Mouse (Mus musculus) testis, adult 2 months (tissue): ENCODE measurements around the gene E2f2. TPM values are rescaled to one million over a fixed set of nuclear protein-coding genes. Genes with fewer than 3 reads are reported as not detected.
A peak's percentile ranks its signal among the peaks of the same experiment; 100 is the strongest.

Experiments used
- H3K27ac ChIP-seq: fragments of 200-500 bp; 2 replicates; pipeline ENCODE4 v1.5.1; 2012; ENCODE audit warnings: low read depth, low read length; ENCODE audit not compliant: control insufficient read depth, insufficient read depth
- H3K27me3 ChIP-seq: fragments of 200-500 bp; 2 replicates; pipeline ENCODE4 v1.6.1; 2012; ENCODE audit warnings: mild to moderate bottlenecking, low read length, moderate library complexity; ENCODE audit not compliant: control insufficient read depth, insufficient read depth
- H3K36me3 ChIP-seq: fragments of 200-500 bp; 2 replicates; pipeline ENCODE4 v1.6.1; 2012; ENCODE audit warnings: mild to moderate bottlenecking, low read length; ENCODE audit not compliant: control insufficient read depth, insufficient read depth
- H3K4me1 ChIP-seq: fragments of 200-500 bp; 2 replicates; pipeline ENCODE4 v1.6.1; 2012; ENCODE audit warnings: low read length; ENCODE audit not compliant: control insufficient read depth, insufficient read depth
- H3K4me3 ChIP-seq: fragments of 200-500 bp; 2 replicates; pipeline ENCODE4 v1.5.1; 2012; ENCODE audit warnings: low read depth, mild to moderate bottlenecking, low read length, moderate library complexity, mixed read lengths; ENCODE audit not compliant: control insufficient read depth
- CTCF ChIP-seq: fragments of 200-500 bp; IDR thresholded peaks from 2 replicates; pipeline ENCODE4 v1.5.1; 2012; ENCODE audit warnings: low read depth, mild to moderate bottlenecking, inconsistent platforms, low read length, moderate library complexity; ENCODE audit not compliant: control insufficient read depth, insufficient read depth, insufficient replicate concordance
- POLR2A ChIP-seq: fragments of 200-500 bp; IDR thresholded peaks from 2 replicates; pipeline ENCODE4 v1.6.1; 2012; ENCODE audit warnings: low read depth, mild to moderate bottlenecking, inconsistent platforms, low read length, moderate library complexity; ENCODE audit not compliant: control insufficient read depth
- polyA plus RNA-seq: library from polyadenylated mRNA; depleted of rRNA; stranded (reverse); fragments of >200 nt; gene quantifications from 2 replicates; pipeline ENCODE4 v1.2.3, GENCODE M21; 2012

Gene E2f2
- polyA plus RNA-seq, 1 experiment: 1.0 TPM

GRCm38 (mm10) chr4:136152821-136153220 is 19.4 kb upstream of the E2f2 start:
- H3K36me3 ChIP-seq: no peaks in the 10 kb centered on the region
- H3K4me1 ChIP-seq: peaks cover 11% of the 10 kb centered on the region
- H3K27me3 ChIP-seq: no peaks in the 10 kb centered on the region
- no peak overlapping the region for H3K27ac ChIP-seq
- no peak overlapping the region for H3K4me3 ChIP-seq
- no peak for TF ChIP-seq POLR2A
- peak; percentile 57; the same call in 1 of the 2 replicates for TF ChIP-seq CTCF

- H3K27me3 ChIP-seq: no peaks in the 10 kb centered on the region
Observed at GRCm38 (mm10) chr4:136154462-136154861, 17.7 kb upstream of the E2f2 start.

DNA sequence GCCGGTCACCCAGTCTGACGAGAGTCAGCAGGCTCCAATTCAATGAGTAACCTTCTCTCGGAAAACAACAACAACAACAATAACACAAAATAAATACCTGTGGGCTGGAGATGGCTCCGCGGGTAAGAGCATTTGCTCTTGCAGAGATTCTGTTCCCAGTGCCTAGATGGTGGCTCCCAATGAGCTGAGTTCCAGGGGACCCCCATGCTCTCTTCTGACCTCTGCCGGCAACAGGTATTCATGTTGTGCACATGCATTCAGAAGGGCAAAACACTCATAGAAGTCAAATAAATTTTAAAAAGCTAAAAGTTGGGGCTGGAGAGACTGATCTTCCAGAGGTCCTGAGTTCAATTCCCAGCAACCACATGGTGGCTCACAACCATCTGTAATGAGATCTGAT is 13.7 kb upstream of the E2f2 start:
- no peaks in the 10 kb centered on the region for H3K36me3 ChIP-seq
- TF ChIP-seq POLR2A (no peak), CTCF (no peak)
- no peak overlapping the region for H3K27ac ChIP-seq
- peaks cover 13% of the 10 kb centered on the region for H3K4me1 ChIP-seq
- H3K27me3 ChIP-seq: no peaks in the 10 kb centered on the region
- H3K4me3 ChIP-seq: no peak overlapping the region

More at GRCm38 (mm10) chr4:136154462-136154861, 17.7 kb upstream of the E2f2 start:
- Histone ChIP-seq H3K27ac (no peak overlapping the region), H3K4me3 (no peak overlapping the region), H3K36me3 (no peaks in the 10 kb centered on the region), H3K4me1 (no peaks in the 10 kb centered on the region)
- TF ChIP-seq POLR2A (no peak), CTCF (no peak)

GRCm38 (mm10) chr4:136159802-136160397 is 12.3 kb upstream of the E2f2 start:
- Histone ChIP-seq H3K36me3 (no peaks in the 10 kb centered on the region), H3K27me3 (no peaks in the 10 kb centered on the region), H3K4me1 (peaks cover 13% of the 10 kb centered on the region), H3K27ac (no peak overlapping the region), H3K4me3 (no peak overlapping the region)
- TF ChIP-seq POLR2A: no peak
- peak; percentile 92; the same call in 1 of the 2 replicates for TF ChIP-seq CTCF

GRCm38 (mm10) chr4:136163448-136163847 is 8.7 kb upstream of the E2f2 start:
- no peak for TF ChIP-seq POLR2A
- TF ChIP-seq CTCF: peak; percentile 98
- Histone ChIP-seq H3K27me3 (no peaks in the 10 kb centered on the region), H3K27ac (no peak overlapping the region), H3K4me1 (peaks cover 13% of the 10 kb centered on the region), H3K36me3 (no peaks in the 10 kb centered on the region), H3K4me3 (no peak overlapping the region; the same call in 1 of the 2 replicates)

DNA sequence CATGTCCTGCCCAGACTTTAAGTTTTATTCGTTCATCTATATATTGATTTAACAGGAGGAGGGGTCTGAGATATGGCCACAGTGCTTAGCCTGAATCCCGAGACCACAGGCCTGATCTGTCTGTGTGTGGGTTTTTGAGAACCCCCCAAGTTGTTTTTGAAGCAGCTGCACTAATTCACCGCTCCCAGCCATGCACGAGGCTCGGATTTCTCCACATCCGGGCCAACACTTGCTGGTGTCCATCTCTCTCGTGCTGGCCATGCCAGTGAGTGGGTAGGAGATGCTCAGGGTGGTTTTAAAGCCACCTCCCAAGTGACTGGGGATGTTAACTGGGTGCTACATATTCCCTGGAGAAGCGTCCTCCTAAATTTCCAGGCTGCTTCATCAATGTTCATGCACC is 7.2 kb upstream of the E2f2 start:
- no peak for TF ChIP-seq POLR2A
- no peak for TF ChIP-seq CTCF
- no peaks in the 10 kb centered on the region for H3K27me3 ChIP-seq
- no peak overlapping the region for H3K4me3 ChIP-seq
- no peaks in the 10 kb centered on the region for H3K36me3 ChIP-seq
- peaks cover 8% of the 10 kb centered on the region for H3K4me1 ChIP-seq
- no peak overlapping the region for H3K27ac ChIP-seq

DNA sequence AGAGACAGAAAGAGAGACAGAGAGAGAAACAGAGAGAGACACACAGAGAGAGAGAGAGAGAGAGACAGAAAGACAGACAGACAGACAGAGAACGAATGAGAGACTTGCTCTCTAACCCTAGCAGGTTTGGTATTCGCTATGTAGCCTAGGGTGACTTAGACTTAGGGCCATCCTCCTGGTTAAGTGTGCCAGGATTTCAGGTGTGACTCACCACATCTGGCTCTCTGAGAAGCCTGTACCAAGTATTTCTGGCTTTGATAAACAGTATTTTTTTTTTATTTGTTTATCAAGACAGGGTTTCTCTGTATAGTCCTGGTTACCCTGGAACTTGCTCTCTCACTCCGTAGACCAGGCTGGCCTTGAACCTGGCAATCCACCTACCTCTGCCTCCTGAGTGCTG is 4.5 kb upstream of the E2f2 start:
- no peak overlapping the region for H3K27ac ChIP-seq
- no peaks in the 10 kb centered on the region for H3K36me3 ChIP-seq
- H3K4me3 ChIP-seq: no peak overlapping the region

More for the DNA sequence above, 4.5 kb upstream of the E2f2 start:
- H3K27me3 ChIP-seq: no peaks in the 10 kb centered on the region
- TF ChIP-seq POLR2A (no peak), CTCF (no peak)
- H3K4me1 ChIP-seq: peaks cover 8% of the 10 kb centered on the region
